In genomic region chr15:81848301-81848700, GRCm38 (mm10) we compare ENCODE assay signal across 8 mouse cellular contexts. TPM values are rescaled to one million over a fixed set of nuclear protein-coding genes. Genes with fewer than 3 reads are reported as not detected.
DNase-seq lines count a peak whose midpoint lies in the region; ATAC-seq and TF ChIP-seq lines count a peak whose summit lies in the region.
"Had no signal": no experiment of that assay in that cellular context is flagged by ENCODE, and none has a peak within 500 bp of the region (broad histone marks: within the 10 kb centered on the region; RNA-seq: fewer than 3 reads in every experiment).

No protein-coding gene starts in this region.

- DNase-seq in layer of hippocampus, adult 11-12 months (ENCODE audit: low spot score), result peak; percentile 81
- no peak for DNase-seq in layer of hippocampus, adult 9-10 months (ENCODE audit: low spot score)
- no peak for DNase-seq in ES-E14 (ENCODE audit: low read depth, low spot score)
- peak; percentile 75 for DNase-seq in brain, adult 2 months (ENCODE audit: low read depth, low spot score)
- peak; percentile 64 to 75 for DNase-seq in heart, postnatal 10 days
- DNase-seq in splenic B cell, adult 2 months (ENCODE audit: low read depth, low spot score), result peak; percentile 83

- no peak overlapping the region for H3K4me2 ChIP-seq in lung, embryonic 16.5 days (ENCODE audit: low read depth, low read length)
- H3K4me2 ChIP-seq: neural tube, embryonic 12.5 days had no signal

- H3K36me3 ChIP-seq in ES-E14 (ENCODE audit: control insufficient read depth, insufficient read depth, low read length, poor library complexity, severe bottlenecking), result peaks cover 11% of the 10 kb centered on the region; the same call in 1 of the 2 replicates
- peaks cover 27% of the 10 kb centered on the region for H3K36me3 ChIP-seq in lung, embryonic 16.5 days (ENCODE audit: control insufficient read depth, insufficient read depth, low read length)
- H3K36me3 ChIP-seq in splenic B cell, adult 2 months (ENCODE audit: control insufficient read depth, insufficient read depth, low read length, poor library complexity, severe bottlenecking), result peaks cover 14% of the 10 kb centered on the region

- no peak overlapping the region for H3K4me3 ChIP-seq in ES-E14 (ENCODE audit: insufficient read depth in 1 of 2, low read depth in 1 of 2, low read length in 2 of 2, poor library complexity in 1 of 2, severe bottlenecking in 1 of 2)
- H3K4me3 ChIP-seq in lung, embryonic 16.5 days (ENCODE audit: low read length), result no peak overlapping the region
- H3K4me3 ChIP-seq: neural tube, embryonic 12.5 days had no signal

- intact Hi-C loops in heart, postnatal 10 days (cut with DNase I), result no loop called here

- no peak overlapping the region for H3K27ac ChIP-seq in ES-E14 (ENCODE audit: insufficient read depth, low read depth, low read length, poor library complexity, severe bottlenecking)
- H3K27ac ChIP-seq in lung, embryonic 16.5 days (ENCODE audit: low read length), result no peak overlapping the region
- H3K27ac ChIP-seq: neural tube, embryonic 12.5 days had no signal

- WGBS in lung, embryonic 16.5 days, result 29% methylated on average over 7 of the region's 7 CpGs

- peaks cover 0 to 20% of the 10 kb centered on the region in 2 experiments; a peak in 3 of 4 replicates for H3K4me1 ChIP-seq in ES-E14 (ENCODE audit: control insufficient read depth in 2 of 2, insufficient read depth in 2 of 2, low read length in 2 of 2, poor library complexity in 1 of 2)
- H3K4me1 ChIP-seq in lung, embryonic 16.5 days (replicated peaks; ENCODE audit: control insufficient read depth, insufficient read depth, low read length), result no peaks in the 10 kb centered on the region
- H3K4me1 ChIP-seq: neural tube, embryonic 12.5 days had no signal

- no peaks in the 10 kb centered on the region for H3K27me3 ChIP-seq in lung, embryonic 16.5 days (ENCODE audit: control insufficient read depth, insufficient read depth, low read depth, low read length)
- H3K27me3 ChIP-seq in splenic B cell, adult 2 months (ENCODE audit: control insufficient read depth, insufficient read depth, low read length, poor library complexity, severe bottlenecking), result no peaks in the 10 kb centered on the region
- H3K27me3 ChIP-seq: neural tube, embryonic 12.5 days had no signal

- H3K9me3 ChIP-seq in ES-E14 (ENCODE audit: control insufficient read depth, insufficient read depth, low read depth, low read length), result no peaks in the 10 kb centered on the region
- H3K9me3 ChIP-seq in lung, embryonic 16.5 days (ENCODE audit: control insufficient read depth, low read length), result no peaks in the 10 kb centered on the region
- H3K9me3 ChIP-seq: neural tube, embryonic 12.5 days had no signal

- ATAC-seq in lung, embryonic 16.5 days (ENCODE audit: low read depth), result peak; percentile 41; the same call in 1 of the 2 replicates

- in situ Hi-C loops in ES-E14 (cut with MboI; ENCODE audit: low sequenced_read_pairs in 2 of 2, unreplicated experiment in 2 of 2), result no loop called here

- no peak overlapping the region for H3K9ac ChIP-seq in ES-E14 (ENCODE audit: insufficient read depth, low read depth, low read length, poor library complexity, severe bottlenecking)
- no peak overlapping the region for H3K9ac ChIP-seq in lung, embryonic 16.5 days (ENCODE audit: low read length)
- H3K9ac ChIP-seq: neural tube, embryonic 12.5 days had no signal

TF ChIP-seq in ES-E14, 5 proteins besides CTCF, POLR2A, EP300 and RAD21:
- TF ChIP-seq MAFK (IDR thresholded peaks at IDR 0.05; ENCODE audit: insufficient read depth, low read depth, low read length), result no peak
- 0 out of 2 replicates have a peak, but pooled peaks have one; percentile 14 for TF ChIP-seq ZNF384 (IDR thresholded peaks at IDR 0.05; ENCODE audit: low read depth, low read length)

RNA-seq across cellular contexts. Expression of gene Tob2, which starts 10.3 kb away (rescaled TPM):
- total RNA-seq in ES-E14 (2012; rRNA removed), result 16.7 and 20.9 TPM in 2 replicates
- 10 to 100 TPM; 56.5 to 78.6 TPM for total RNA-seq in heart, postnatal 10 days (2021)
- polyA plus RNA-seq in lung, embryonic 16.5 days (2015; fragmentation: Nextera tagmentation; extraction: Ambion mirVana), result 32.3 and 36.0 TPM in 2 replicates

RNA-seq across cellular contexts. Expression of gene Phf5a, which starts 23.4 kb away (rescaled TPM):
- total RNA-seq in ES-E14 (2012; rRNA removed), result 112 and 157 TPM in 2 replicates
- 10 to 100 TPM; 51.7 to 56.0 TPM for total RNA-seq in heart, postnatal 10 days (2021)
- 146 and 148 TPM in 2 replicates for polyA plus RNA-seq in lung, embryonic 16.5 days (2015; fragmentation: Nextera tagmentation; extraction: Ambion mirVana)

RNA-seq across cellular contexts. Expression of gene Aco2, which starts 23.8 kb away (rescaled TPM):
- total RNA-seq in ES-E14 (2012; rRNA removed), result 444 and 478 TPM in 2 replicates
- 1,000 to 10,000 TPM; 1,895 to 1,910 TPM for total RNA-seq in heart, postnatal 10 days (2021)
- polyA plus RNA-seq in lung, embryonic 16.5 days (2015; fragmentation: Nextera tagmentation; extraction: Ambion mirVana), result 171 and 180 TPM in 2 replicates

RNA-seq across cellular contexts. Expression of gene Tef, which starts 46.1 kb away (rescaled TPM):
- total RNA-seq in ES-E14 (2012; rRNA removed), result 20.9 and 25.2 TPM in 2 replicates
- 10 to 100 TPM; 51.7 to 74.0 TPM for total RNA-seq in heart, postnatal 10 days (2021)
- polyA plus RNA-seq in lung, embryonic 16.5 days (2015; fragmentation: Nextera tagmentation; extraction: Ambion mirVana), result 32.4 and 39.8 TPM in 2 replicates

Comparison
In these comparisons a context has a peak if more than half of its experiments do, and no peak if none do; other contexts are left out.
1. DNase-seq: peak in layer of hippocampus, adult 11-12 months (single experiment), brain, adult 2 months (single experiment), heart, postnatal 10 days (2 of 2) and splenic B cell, adult 2 months (single experiment); none in layer of hippocampus, adult 9-10 months (single experiment) and ES-E14 (single experiment).